In the genomic region with DNA sequence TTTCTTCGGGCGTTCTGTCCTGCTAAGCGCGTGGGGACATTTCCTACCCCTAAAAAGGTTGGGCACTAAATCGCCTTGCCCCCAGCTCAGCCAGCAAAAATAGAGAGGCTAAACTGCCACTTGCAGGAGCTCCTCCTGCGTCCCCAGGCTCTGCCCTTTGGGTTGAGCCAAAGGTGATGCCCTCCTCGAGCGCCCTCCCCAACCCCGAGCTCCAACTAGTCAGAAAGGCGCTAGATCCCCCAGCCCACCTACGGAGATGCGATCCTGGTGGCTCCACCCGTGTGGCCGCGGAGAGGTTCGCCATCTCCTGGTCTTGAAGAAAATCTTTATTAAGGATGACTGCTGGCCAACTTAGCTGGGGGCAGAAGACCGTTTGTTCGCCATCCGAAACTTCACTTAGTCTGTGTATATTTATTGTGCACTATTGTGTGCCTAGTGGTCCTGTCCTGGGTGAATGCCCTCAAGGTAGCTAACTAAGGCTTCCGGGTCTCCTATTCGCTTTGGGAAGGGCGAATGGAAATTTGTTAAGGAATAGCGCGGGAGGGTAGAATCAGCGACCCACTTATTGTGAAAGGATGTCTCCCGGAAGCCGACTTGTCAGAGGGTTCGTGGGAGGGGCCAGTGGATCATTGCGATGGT, we compare ENCODE assay signal across 12 mouse cellular contexts. TPM values are rescaled to one million over a fixed set of nuclear protein-coding genes. Genes with fewer than 3 reads are reported as not detected.
DNase-seq lines count a peak whose midpoint lies in the region; ATAC-seq and TF ChIP-seq lines count a peak whose summit lies in the region.
"Had no signal": no experiment of that assay in that cellular context is flagged by ENCODE, and none has a peak within 500 bp of the region (broad histone marks: within the 10 kb centered on the region; RNA-seq: fewer than 3 reads in every experiment).

No protein-coding gene starts in this region.

- intact Hi-C loops in gastrocnemius, adult 2 months (cut with DNase I), result loop anchor here (2.0 to 10.0 kb wide), 2 partner anchors 101 to 281 kb away; no protein-coding TSS in a partner anchor

- H3K4me3 ChIP-seq in gastrocnemius, adult 2 months, result peak overlapping the region; percentile 57
- no peak overlapping the region for H3K4me3 ChIP-seq in lung, embryonic 14.5 days (ENCODE audit: low read depth, low read length)
- H3K4me3 ChIP-seq in hindbrain, embryonic 13.5 days, result no peak overlapping the region
- H3K4me3 ChIP-seq: forebrain, embryonic 15.5 days had no signal

- no peaks in the 10 kb centered on the region for H3K9me3 ChIP-seq in lung, embryonic 14.5 days (ENCODE audit: low read depth, low read length)
- no peaks in the 10 kb centered on the region for H3K9me3 ChIP-seq in hindbrain, embryonic 13.5 days
- H3K9me3 ChIP-seq: forebrain, embryonic 15.5 days had no signal

- H3K27ac ChIP-seq in gastrocnemius, adult 2 months, result no peak overlapping the region
- no peak overlapping the region for H3K27ac ChIP-seq in lung, embryonic 14.5 days (ENCODE audit: low read depth)
- no peak overlapping the region for H3K27ac ChIP-seq in hindbrain, embryonic 13.5 days
- H3K27ac ChIP-seq: forebrain, embryonic 15.5 days had no signal

- peaks cover 6% of the 10 kb centered on the region; the same call in 1 of the 2 replicates for H3K4me1 ChIP-seq in lung, embryonic 14.5 days (ENCODE audit: insufficient read depth)
- H3K4me1 ChIP-seq in hindbrain, embryonic 13.5 days (replicated peaks), result peaks cover 48% of the 10 kb centered on the region

- no peak overlapping the region for H3K9ac ChIP-seq in lung, embryonic 14.5 days
- 0 out of 2 replicates have a peak overlapping the region, but pooled peaks have one; percentile 13 for H3K9ac ChIP-seq in hindbrain, embryonic 13.5 days
- H3K9ac ChIP-seq: forebrain, embryonic 15.5 days had no signal

- H3K4me2 ChIP-seq in lung, embryonic 14.5 days, result no peak overlapping the region
- peak overlapping the region; percentile 17; the same call in 1 of the 2 replicates for H3K4me2 ChIP-seq in hindbrain, embryonic 13.5 days
- H3K4me2 ChIP-seq: forebrain, embryonic 15.5 days had no signal

- ATAC-seq in lung, embryonic 14.5 days (ENCODE audit: insufficient read depth), result no peak
- ATAC-seq in hindbrain, embryonic 13.5 days (ENCODE audit: low FRiP score), result no peak
- ATAC-seq: forebrain, embryonic 15.5 days had no signal

- peak; percentile 9; the same call in 1 of the 2 replicates for TF ChIP-seq CTCF in gastrocnemius, adult 2 months (IDR thresholded peaks at IDR 0.05)
- TF ChIP-seq CTCF in lung, embryonic 14.5 days (IDR thresholded peaks at IDR 0.05; ENCODE audit: low read depth), result no peak

- H3K36me3 ChIP-seq in lung, embryonic 14.5 days (ENCODE audit: insufficient read depth), result no peaks in the 10 kb centered on the region
- no peaks in the 10 kb centered on the region for H3K36me3 ChIP-seq in hindbrain, embryonic 13.5 days
- H3K36me3 ChIP-seq: forebrain, embryonic 15.5 days had no signal

- H3K27me3 ChIP-seq in lung, embryonic 14.5 days (ENCODE audit: insufficient read depth, low read length), result peaks cover 87% of the 10 kb centered on the region
- peaks cover 100% of the 10 kb centered on the region for H3K27me3 ChIP-seq in hindbrain, embryonic 13.5 days

- 3% methylated on average over 29 of the region's 29 CpGs for WGBS in lung, embryonic 14.5 days
- WGBS in hindbrain, embryonic 13.5 days, result 2% methylated on average over 29 of the region's 29 CpGs

- no peak for DNase-seq in gastrocnemius, adult 2 months
- DNase-seq in gastrocnemius, postnatal 25 days, result no peak
- peak; percentile 6 for DNase-seq in lung, embryonic 14.5 days
- no peak for DNase-seq in lung, postnatal 14 days
- peak; percentile 40 for DNase-seq in retina, embryonic 14.5 days (ENCODE audit: low spot score)
- no peak for DNase-seq in adrenal gland, postnatal 10 days
- no peak for DNase-seq in layer of hippocampus, adult 8-10 months (ENCODE audit: low spot score in 2 of 2)
- DNase-seq: cerebellum, postnatal 36 days; right cerebral cortex, postnatal 25 days had no signal

RNA-seq across cellular contexts. Expression of gene Nkx6-2, which starts 2.7 kb away (rescaled TPM):
- total RNA-seq in gastrocnemius, adult 2 months (2021), result not detected
- total RNA-seq in gastrocnemius, postnatal 25 days (2021), result not detected
- not detected in 2 replicates for polyA plus RNA-seq in lung, embryonic 14.5 days (2014; fragmentation: Nextera tagmentation; extraction: Ambion mirVana)
- 11.3 and 14.9 TPM in 2 replicates for polyA plus RNA-seq in hindbrain, embryonic 13.5 days (2015; fragmentation: Nextera tagmentation; extraction: Ambion mirVana)
- total RNA-seq in adrenal gland, postnatal 10 days (2021), result not detected
- total RNA-seq in layer of hippocampus, adult 8-10 months (2022), result 10 to 100 TPM in 2 of 4 experiments, 1 to 10 TPM in 2; 8.0 to 14.0 (median 10.2) TPM
- polyA plus RNA-seq: liver, embryonic 16.5 days had no signal

Comparison
In these comparisons a context has a peak if more than half of its experiments do, and no peak if none do; other contexts are left out.
1. DNase-seq: peak in lung, embryonic 14.5 days (single experiment) and retina, embryonic 14.5 days (single experiment); none in gastrocnemius, adult 2 months (single experiment), gastrocnemius, postnatal 25 days (single experiment), lung, postnatal 14 days (single experiment), adrenal gland, postnatal 10 days (single experiment) and layer of hippocampus, adult 8-10 months (0 of 2).
2. RNA of gene Nkx6-2, which starts 2.7 kb away (total RNA-seq): 8.0 to 14.0 TPM in layer of hippocampus, adult 8-10 months; not detected in adrenal gland, postnatal 10 days, not detected in gastrocnemius, adult 2 months and not detected in gastrocnemius, postnatal 25 days; every median in the first group is over 4 times any median in the second.